13 mouse cellular contexts compared by ENCODE assay signal in the genomic region with DNA sequence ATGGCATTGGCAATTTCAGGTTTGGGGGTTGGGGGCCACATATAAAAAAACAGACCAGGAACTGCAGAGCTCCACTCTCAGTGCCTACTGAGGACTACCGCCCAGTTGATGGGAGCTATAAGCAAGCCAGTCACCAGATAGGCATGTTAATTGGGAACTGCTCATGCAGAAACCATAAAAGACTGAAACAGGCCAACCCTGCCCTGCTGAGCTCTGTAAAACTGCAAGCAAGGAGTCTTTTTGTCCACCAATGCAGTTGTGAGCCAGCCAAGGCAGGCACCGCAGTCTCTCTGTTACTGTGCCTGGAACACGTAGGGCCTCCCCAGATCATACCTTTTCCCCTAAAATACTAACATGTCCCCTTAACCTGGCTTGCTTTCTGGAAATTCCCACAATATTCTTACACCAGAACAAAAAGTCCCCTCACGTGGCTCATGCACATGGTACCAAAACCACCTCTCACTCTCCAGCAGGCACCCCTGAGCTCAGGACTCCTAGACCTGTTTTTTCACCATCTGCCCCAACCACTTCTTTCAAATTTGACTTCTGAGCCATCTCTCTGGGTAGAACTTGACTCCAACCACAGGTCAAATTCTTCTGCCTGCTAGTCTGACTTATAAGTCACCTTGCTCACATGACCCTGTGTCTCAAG. TPM values are rescaled to one million over a fixed set of nuclear protein-coding genes. Genes with fewer than 3 reads are reported as not detected.
A peak's percentile ranks its signal among the peaks of the same experiment; 100 is the strongest.
DNase-seq lines count a peak whose midpoint lies in the region; ATAC-seq and TF ChIP-seq lines count a peak whose summit lies in the region.
"Had no signal": no experiment of that assay in that cellular context is flagged by ENCODE, and none has a peak within 500 bp of the region (broad histone marks: within the 10 kb centered on the region; RNA-seq: fewer than 3 reads in every experiment).

No protein-coding gene starts in this region.

- WGBS in stomach, embryonic 16.5 days: 82% methylated on average over 4 of the region's 4 CpGs
- 80% methylated on average over 4 of the region's 4 CpGs for WGBS in stomach, postnatal 0 days
- WGBS in midbrain, postnatal 0 days: 89% methylated on average over 4 of the region's 4 CpGs
- WGBS in hindbrain, embryonic 14.5 days: 83% methylated on average over 4 of the region's 4 CpGs

- ATAC-seq in stomach, embryonic 16.5 days (ENCODE audit: insufficient read depth, low FRiP score): no peak
- no peak for ATAC-seq in stomach, postnatal 0 days (ENCODE audit: low FRiP score, low TSS enrichment)
- ATAC-seq in midbrain, postnatal 0 days (ENCODE audit: low FRiP score): no peak
- ATAC-seq in hindbrain, embryonic 14.5 days (ENCODE audit: low FRiP score): no peak
- ATAC-seq: liver, postnatal 0 days had no signal

- DNase-seq in stomach, postnatal 0 days (ENCODE audit: low spot score): no peak
- peak; percentile 60 for DNase-seq in kidney, adult 11 months
- DNase-seq in kidney, postnatal 25 days: peak; percentile 39 to 68
- DNase-seq in lung, postnatal 25 days (ENCODE audit: low spot score): no peak
- no peak for DNase-seq in midbrain, postnatal 0 days (ENCODE audit: low spot score)
- DNase-seq in hindbrain, embryonic 14.5 days (ENCODE audit: low spot score): no peak
- DNase-seq in frontal cortex, adult 2 months (ENCODE audit: extremely low spot score in 1 of 2, low spot score in 1 of 2): no peak
- DNase-seq: adrenal gland, postnatal 25 days; cerebellum, adult 18-20 months; layer of hippocampus, adult 9-11 months; liver, postnatal 0 days had no signal

- H3K36me3 ChIP-seq in stomach, embryonic 16.5 days (ENCODE audit: control insufficient read depth, insufficient read depth, low read length): no peaks in the 10 kb centered on the region
- H3K36me3 ChIP-seq in stomach, postnatal 0 days (ENCODE audit: control insufficient read depth, insufficient read depth, low read length): no peaks in the 10 kb centered on the region
- no peaks in the 10 kb centered on the region for H3K36me3 ChIP-seq in midbrain, postnatal 0 days (ENCODE audit: insufficient read depth, low read length)
- H3K36me3 ChIP-seq in hindbrain, embryonic 14.5 days (replicated peaks; ENCODE audit: control insufficient read depth, insufficient read depth): no peaks in the 10 kb centered on the region
- H3K36me3 ChIP-seq: hindbrain, embryonic 13.5 days had no signal

- no peak overlapping the region for H3K9ac ChIP-seq in stomach, embryonic 16.5 days (ENCODE audit: low read length)
- no peak overlapping the region for H3K9ac ChIP-seq in stomach, postnatal 0 days (ENCODE audit: low read length)
- H3K9ac ChIP-seq in midbrain, postnatal 0 days (replicated peaks; ENCODE audit: low read length, poor library complexity, severe bottlenecking): no peak overlapping the region
- no peak overlapping the region for H3K9ac ChIP-seq in hindbrain, embryonic 14.5 days
- H3K9ac ChIP-seq: hindbrain, embryonic 13.5 days; liver, postnatal 0 days had no signal

- no peak for TF ChIP-seq CTCF in stomach, postnatal 0 days (IDR thresholded peaks at IDR 0.05; ENCODE audit: low read depth)
- no peak for TF ChIP-seq CTCF in midbrain, postnatal 0 days (IDR thresholded peaks at IDR 0.05)

- no peak for TF ChIP-seq EP300 in stomach, postnatal 0 days (optimal IDR thresholded peaks at IDR 0.05)

- no peak overlapping the region for H3K4me3 ChIP-seq in stomach, embryonic 16.5 days (replicated peaks; ENCODE audit: low read length)
- no peak overlapping the region for H3K4me3 ChIP-seq in stomach, postnatal 0 days (ENCODE audit: low read depth, low read length)
- H3K4me3 ChIP-seq in midbrain, postnatal 0 days (ENCODE audit: low read depth, low read length): no peak overlapping the region
- no peak overlapping the region for H3K4me3 ChIP-seq in hindbrain, embryonic 14.5 days (replicated peaks; ENCODE audit: low read length)
- H3K4me3 ChIP-seq: hindbrain, embryonic 13.5 days had no signal

- no peak overlapping the region for H3K4me2 ChIP-seq in stomach, embryonic 16.5 days (ENCODE audit: low read depth, low read length)
- H3K4me2 ChIP-seq in stomach, postnatal 0 days (replicated peaks; ENCODE audit: low read depth): no peak overlapping the region
- H3K4me2 ChIP-seq in midbrain, postnatal 0 days (ENCODE audit: low read depth, low read length, poor library complexity, severe bottlenecking): no peak overlapping the region
- H3K4me2 ChIP-seq in hindbrain, embryonic 14.5 days (replicated peaks): no peak overlapping the region
- H3K4me2 ChIP-seq: hindbrain, embryonic 13.5 days had no signal

- H3K9me3 ChIP-seq in stomach, embryonic 16.5 days (replicated peaks; ENCODE audit: control insufficient read depth, low read length): no peaks in the 10 kb centered on the region
- no peaks in the 10 kb centered on the region for H3K9me3 ChIP-seq in stomach, postnatal 0 days (ENCODE audit: control insufficient read depth, low read length)
- no peaks in the 10 kb centered on the region for H3K9me3 ChIP-seq in midbrain, postnatal 0 days (ENCODE audit: low read length)
- H3K9me3 ChIP-seq in hindbrain, embryonic 14.5 days (ENCODE audit: control insufficient read depth, low read length): no peaks in the 10 kb centered on the region
- H3K9me3 ChIP-seq: hindbrain, embryonic 13.5 days had no signal

- no peaks in the 10 kb centered on the region for H3K4me1 ChIP-seq in stomach, embryonic 16.5 days (ENCODE audit: control insufficient read depth, insufficient read depth, low read length)
- no peaks in the 10 kb centered on the region for H3K4me1 ChIP-seq in stomach, postnatal 0 days (replicated peaks; ENCODE audit: control insufficient read depth, insufficient read depth)
- no peaks in the 10 kb centered on the region for H3K4me1 ChIP-seq in midbrain, postnatal 0 days (ENCODE audit: insufficient read depth, low read length)
- H3K4me1 ChIP-seq in hindbrain, embryonic 14.5 days (replicated peaks; ENCODE audit: control insufficient read depth, insufficient read depth, low read length): no peaks in the 10 kb centered on the region
- H3K4me1 ChIP-seq: hindbrain, embryonic 13.5 days had no signal

- H3K27ac ChIP-seq in stomach, embryonic 16.5 days (ENCODE audit: low read length): peak overlapping the region; percentile 6; the same call in 1 of the 2 replicates
- no peak overlapping the region for H3K27ac ChIP-seq in stomach, postnatal 0 days (replicated peaks)
- H3K27ac ChIP-seq in midbrain, postnatal 0 days (ENCODE audit: low read depth, low read length): no peak overlapping the region
- H3K27ac ChIP-seq in hindbrain, embryonic 14.5 days: no peak overlapping the region
- H3K27ac ChIP-seq: hindbrain, embryonic 13.5 days had no signal

- H3K27me3 ChIP-seq in stomach, embryonic 16.5 days (ENCODE audit: control insufficient read depth, insufficient read depth, low read length): no peaks in the 10 kb centered on the region
- no peaks in the 10 kb centered on the region for H3K27me3 ChIP-seq in stomach, postnatal 0 days (ENCODE audit: control insufficient read depth, insufficient read depth, low read length)
- no peaks in the 10 kb centered on the region for H3K27me3 ChIP-seq in midbrain, postnatal 0 days (ENCODE audit: insufficient read depth, low read length)
- H3K27me3 ChIP-seq in hindbrain, embryonic 14.5 days (ENCODE audit: control insufficient read depth, insufficient read depth, low read length): no peaks in the 10 kb centered on the region
- H3K27me3 ChIP-seq: hindbrain, embryonic 13.5 days had no signal

RNA-seq across cellular contexts. Expression of a gene that starts 32.5 kb away (rescaled TPM):
- 21.8 and 26.4 TPM in 2 replicates for polyA plus RNA-seq in stomach, embryonic 16.5 days (2015; fragmentation: Nextera tagmentation; extraction: Ambion mirVana)
- 13.0 TPM in 2 replicates for polyA plus RNA-seq in stomach, postnatal 0 days (2015; fragmentation: Nextera tagmentation; extraction: Ambion mirVana)
- total RNA-seq in midbrain, postnatal 0 days (2014; rRNA removed): 34.7 and 73.1 TPM in 2 replicates
- polyA plus RNA-seq in midbrain, postnatal 0 days (2015; fragmentation: Nextera tagmentation; extraction: Ambion mirVana): 71.7 and 78.6 TPM in 2 replicates
- 83.5 and 88.6 TPM in 2 replicates for polyA plus RNA-seq in hindbrain, embryonic 14.5 days (2014; fragmentation: Nextera tagmentation; extraction: Ambion mirVana)
- polyA plus RNA-seq in frontal cortex, adult 2 months (2012; rRNA removed): 50.6 and 70.6 TPM in 2 replicates

Comparison
In these comparisons a context has a peak if more than half of its experiments do, and no peak if none do; other contexts are left out.
1. DNase-seq: peak in kidney, adult 11 months (single experiment) and kidney, postnatal 25 days (2 of 2); none in stomach, postnatal 0 days (single experiment), lung, postnatal 25 days (single experiment), midbrain, postnatal 0 days (single experiment), hindbrain, embryonic 14.5 days (single experiment) and frontal cortex, adult 2 months (0 of 2).